Mouse (Mus musculus) adrenal gland, postnatal 10 days (tissue): ENCODE measurements around the gene Scpep1. TPM values are rescaled to one million over a fixed set of nuclear protein-coding genes. Genes with fewer than 3 reads are reported as not detected.
A peak's percentile ranks its signal among the peaks of the same experiment; 100 is the strongest.
"Not testable (repeated sequence)": the region's sequence is repeated elsewhere in the genome, so short reads cannot be mapped to it uniquely, and the experiment has no call there.

Experiments
- DNase-seq: peaks from one replicate; pipeline ENCODE4 v3.0.0; 2021; ENCODE audit warnings: mixed read lengths
- total RNA-seq, 2 experiments: library from RNA; stranded (reverse); gene quantifications; 2 replicates each; pipeline ENCODE4 v1.2.3; 2021

Gene Scpep1
- total RNA-seq, 2 experiments from 2014 or later = 116 to 118 TPM

DNA sequence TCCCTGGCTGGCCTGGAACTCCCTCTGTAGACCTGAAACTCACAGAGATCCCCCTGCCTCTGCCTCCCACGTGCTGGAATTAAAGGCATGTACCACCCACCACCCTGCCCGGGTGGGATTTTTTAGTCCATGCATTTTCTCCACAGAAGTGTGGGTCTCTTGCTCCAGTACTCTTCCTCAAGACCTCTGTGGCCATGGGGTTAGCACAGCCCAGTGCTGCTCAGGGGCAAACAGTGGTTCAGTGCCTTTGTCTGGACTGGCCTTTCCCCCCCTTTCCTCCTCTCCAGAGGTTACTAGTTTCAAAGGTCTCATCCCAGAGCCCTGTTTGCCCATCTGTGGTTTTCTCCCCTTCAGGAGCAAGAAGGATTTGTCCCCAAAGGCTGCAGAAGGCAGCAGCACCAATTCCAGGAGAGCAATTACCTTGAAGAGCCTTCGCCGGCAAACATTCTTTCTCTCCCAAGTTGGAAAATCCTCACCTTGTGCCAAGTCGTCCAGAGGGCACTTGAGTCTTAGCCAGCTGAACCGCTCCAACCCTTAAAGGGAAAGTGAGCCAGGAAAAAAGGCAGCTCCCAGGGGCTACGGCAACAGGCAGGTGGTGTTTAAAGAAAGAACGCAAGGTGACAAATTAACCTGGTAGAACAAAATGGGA lies 45.8 kb downstream of the Scpep1 start:
- peak; percentile 85 for DNase-seq

DNA sequence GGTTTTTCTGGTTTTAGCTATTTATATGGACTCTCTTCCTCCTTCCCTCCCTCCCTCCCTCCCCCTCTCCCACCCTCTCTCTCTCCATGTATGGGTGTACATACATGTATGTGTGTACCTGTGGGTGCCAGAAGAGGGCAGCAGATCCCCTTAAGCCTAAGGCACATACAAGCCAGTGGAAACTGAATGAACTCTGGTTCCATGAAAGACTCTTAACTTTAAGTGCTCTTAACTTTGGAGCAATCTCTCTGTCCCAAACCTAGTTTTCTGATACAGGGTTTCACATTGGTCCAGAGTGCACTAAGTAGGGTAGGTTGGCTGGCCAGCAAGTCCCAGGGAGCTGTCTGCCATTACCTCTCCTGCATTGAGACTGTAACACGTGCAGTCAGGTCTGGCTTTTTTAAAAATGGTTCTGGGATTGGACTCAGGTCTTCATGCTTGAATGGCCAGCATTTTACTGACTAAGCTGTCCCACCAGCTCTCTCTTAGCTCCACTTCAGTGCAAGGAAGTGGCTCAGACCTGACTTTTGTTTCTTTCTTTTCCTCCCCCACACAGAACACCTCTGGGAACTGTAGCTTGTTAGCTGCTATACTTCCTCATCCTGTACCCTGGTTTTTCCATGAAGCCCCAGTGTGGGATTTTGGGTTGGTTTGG lies 46.6 kb downstream of the Scpep1 start:
- DNase-seq = peak; percentile 80

DNA sequence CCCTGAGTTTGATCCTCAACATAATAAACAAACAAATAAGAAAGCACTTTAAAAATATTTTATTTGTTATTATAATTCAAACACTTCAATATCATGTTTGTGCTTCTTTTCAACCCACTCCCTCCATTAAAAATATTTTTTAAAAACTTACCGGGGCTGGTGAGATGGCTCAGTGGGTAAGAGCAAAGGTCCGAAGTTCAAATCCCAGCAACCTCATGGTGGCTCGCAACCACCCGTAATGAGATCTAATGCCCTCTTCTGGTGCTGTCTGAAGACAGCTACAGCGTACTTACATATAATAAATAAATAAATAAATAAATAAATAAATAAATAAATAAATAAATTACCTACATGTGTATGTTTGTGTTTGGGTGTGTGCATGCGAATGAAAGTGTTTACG lies 47.4 kb downstream of the Scpep1 start:
- no peak for DNase-seq

DNA sequence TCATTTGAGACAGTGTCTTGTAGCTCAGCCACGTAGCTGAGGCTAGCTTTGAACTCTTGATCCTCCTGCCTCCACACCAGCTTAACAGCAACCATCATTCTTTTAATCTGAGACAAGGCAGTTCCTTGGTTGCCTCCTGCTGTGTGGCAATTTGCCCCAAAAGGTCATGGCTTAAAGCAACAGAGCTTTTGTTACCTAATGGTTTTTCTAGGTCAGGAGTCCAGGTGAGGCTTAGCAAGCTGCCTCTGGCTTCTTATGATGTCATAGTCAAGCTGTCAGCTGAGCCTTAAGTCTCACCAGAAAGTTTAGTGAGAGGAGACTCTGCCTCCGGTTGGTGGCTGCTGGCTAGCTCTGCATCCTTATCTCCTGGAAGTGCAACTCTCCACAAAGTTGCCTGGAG lies 49.6 kb downstream of the Scpep1 start:
- DNase-seq = no peak

DNA sequence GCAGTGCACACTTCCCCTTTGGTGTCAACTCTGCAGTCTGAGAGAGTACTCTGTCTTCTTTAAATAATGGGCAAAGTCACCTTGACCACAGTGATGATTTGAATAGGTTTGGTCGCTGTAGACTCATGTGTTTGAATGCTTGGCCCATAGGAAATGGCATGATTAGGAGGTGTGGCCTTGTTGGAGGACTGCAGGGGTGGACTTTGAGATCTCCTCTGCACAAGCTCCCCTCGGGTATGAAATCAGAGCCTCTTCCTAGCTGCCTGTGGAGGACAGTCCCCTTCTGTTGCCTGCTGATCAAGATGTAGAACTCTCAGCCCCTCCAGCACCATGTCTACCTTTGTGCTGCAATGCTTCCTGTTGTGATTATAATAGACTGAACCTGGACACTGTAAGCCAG lies 51.2 kb downstream of the Scpep1 start:
- DNase-seq = no peak

DNA sequence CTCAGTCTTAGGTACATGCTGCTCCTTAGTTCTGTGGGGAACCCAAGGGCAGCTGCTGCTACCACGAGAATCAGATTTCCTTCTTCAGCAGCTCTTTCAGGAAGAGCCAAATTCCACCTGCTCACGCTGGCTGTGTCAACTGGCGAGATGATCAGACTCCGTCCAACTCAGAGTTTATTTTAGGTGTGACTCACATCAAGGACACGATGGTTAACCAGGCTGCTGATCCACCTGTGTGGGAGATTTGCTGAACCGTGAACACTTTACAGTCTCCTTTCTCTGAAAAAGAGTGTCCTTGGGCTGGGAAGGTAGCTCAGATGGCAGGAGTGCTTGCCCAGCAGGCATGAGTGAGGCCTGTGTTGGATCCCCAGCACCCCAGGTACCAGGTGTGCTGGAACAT lies 52.5 kb downstream of the Scpep1 start:
- no peak for DNase-seq

DNA sequence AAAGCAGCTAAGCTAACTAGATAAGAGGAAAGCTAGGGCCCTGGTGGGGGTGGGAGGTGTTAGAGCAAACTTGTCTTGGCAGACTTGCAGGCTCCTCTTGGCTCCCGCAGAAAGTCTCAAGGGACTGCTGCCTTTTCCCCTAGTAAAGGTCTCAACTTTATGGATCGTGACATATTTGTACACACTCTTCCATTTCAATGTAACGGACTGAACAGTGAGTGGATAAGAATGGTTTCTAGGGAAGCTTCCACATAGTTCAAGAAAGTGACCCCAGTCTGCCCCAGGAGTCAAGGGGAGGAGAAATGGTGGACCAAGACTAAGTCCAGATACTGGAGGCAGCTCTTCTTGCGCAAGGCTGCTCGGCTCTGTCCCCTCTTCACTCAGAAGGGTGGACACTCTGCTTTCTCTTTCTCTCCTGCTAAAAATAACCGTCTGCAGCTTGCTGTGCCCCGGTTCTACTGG lies 53.9 kb downstream of the Scpep1 start:
- peak; percentile 67 for DNase-seq

DNA sequence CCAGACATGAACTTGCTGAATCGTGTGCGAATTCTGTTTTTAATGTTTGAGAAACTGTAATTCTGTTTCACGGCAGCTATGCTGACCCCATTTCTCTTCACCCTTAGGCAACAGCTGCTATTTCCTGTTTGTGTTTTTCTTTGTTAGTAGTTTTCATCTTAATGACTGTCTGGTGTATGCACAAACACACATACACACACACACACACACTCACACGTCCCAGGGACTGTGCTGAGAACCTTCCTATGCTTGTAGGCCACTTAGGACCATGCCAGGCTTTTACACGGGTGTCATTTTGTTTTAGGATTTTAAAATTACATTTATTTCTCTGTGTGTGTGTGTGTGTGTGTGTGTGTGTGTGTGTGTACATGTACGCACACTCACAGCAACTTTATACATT lies 55.7 kb downstream of the Scpep1 start:
- DNase-seq = no peak

DNA sequence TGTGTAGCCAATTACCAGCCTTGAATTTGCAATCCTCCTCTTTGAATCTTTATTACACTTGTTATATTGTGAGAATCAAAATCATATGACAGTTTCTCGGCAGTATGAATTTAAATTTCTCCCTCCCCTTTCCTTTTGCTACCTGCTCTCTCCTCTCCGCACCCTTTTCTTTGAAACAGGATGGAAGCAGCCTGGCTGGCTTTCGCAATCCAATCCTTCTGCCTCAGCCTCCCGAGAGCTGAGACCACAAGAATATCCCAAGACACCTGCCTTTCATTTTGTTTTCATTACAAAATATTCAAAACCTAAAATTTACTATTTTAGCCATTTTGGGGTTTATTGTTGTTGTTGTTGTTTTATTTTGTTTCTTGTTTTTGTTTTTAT lies 56.9 kb downstream of the Scpep1 start:
- DNase-seq = no peak

DNA sequence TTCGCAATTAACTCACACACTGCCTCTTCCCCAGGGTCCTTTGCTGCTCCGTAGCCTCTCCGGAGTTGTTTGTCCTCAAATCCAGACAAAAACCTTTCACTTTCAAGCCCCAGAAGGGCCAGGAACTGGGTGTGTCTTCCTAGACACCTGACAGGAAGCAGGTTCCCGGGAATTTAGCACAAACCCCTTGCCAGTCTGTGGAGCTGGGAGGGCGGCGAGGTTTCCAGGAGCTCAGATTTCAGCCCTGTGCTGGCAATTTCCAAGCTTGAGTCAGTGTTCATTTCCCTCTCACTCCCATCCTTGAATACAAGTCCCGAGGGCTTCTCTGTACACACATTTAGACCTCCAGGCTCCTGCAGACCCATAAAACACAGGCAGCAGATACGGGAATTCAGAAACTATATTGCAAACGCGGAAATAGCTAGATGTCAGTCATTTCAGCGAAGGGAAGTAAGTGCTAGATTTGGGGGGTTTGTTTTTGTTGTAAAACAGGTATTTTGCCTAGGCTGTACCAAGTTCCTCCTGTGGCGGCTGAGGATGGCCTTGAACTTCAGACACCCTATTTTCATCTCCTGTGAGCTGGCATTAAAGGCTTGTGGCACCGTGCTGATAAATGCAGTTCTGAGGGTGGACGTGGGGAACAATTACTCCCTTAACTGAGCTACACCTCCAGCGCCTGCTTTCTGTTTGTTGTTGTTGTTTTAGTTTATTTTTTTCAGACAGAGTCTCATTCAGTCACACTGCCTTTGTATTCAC lies 57.5 kb downstream of the Scpep1 start:
- DNase-seq = peak; percentile 50

DNA sequence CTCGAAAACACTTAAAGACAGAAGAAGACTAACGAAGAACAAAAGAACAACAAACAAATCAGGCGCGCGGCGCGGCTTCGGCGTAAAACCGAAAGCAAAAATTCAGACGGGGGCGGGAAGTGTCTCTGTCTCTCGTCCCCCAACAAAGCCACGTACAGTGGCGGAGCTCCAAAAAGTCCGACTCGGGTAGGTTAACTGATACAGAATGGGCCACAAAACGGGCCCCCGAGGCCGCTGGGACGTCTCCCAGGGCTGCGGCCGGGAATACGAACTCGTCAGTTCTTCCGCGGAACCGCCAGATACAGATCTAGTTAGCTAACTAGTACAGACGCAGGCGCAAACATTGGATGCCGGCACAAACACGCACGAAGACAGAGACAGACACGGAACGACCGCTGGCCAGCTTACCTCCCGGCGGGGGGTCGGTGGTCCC lies 59.4 kb downstream of the Scpep1 start:
- not testable (repeated sequence) for DNase-seq

DNA sequence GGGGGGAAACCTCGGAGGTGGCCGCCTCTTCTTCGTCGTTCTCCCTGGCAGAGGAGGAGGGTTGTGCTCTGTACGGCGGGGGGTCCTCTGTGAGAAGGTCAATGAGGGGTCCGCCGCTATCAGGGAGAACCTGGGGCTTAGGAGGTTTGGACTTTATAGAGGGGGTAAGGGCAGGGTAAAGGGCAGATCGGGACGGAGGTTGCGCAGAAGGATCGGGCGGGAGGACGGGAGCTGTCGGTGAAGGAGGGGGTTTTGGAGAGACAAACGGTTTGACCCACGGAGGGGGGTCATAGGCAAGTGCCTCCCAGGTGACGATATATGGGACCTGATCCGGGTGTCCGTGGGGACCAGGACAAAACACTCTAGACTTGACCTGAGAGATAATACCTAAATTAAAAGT lies 60.0 kb downstream of the Scpep1 start:
- not testable (repeated sequence) for DNase-seq

DNA sequence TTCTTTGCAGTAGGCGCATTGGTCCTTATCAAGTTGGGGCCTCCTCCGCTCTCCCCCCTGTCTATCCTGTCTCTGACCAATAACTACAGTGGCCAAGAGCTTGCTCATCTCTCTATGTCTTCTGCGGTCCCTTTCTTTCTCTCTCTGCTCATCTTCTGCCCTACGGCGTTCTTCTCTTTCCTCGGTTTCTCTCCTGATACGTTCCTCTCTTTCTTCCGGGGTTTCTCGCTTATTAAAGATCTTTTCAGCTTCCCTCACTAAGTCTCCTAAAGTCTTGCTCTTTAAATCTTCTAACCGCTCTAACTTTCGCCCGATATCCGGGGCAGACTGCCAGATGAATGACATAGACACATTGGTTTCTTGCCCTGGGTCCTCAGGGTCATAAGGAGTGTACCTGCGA lies 61.0 kb downstream of the Scpep1 start:
- DNase-seq = not testable (repeated sequence)

DNA sequence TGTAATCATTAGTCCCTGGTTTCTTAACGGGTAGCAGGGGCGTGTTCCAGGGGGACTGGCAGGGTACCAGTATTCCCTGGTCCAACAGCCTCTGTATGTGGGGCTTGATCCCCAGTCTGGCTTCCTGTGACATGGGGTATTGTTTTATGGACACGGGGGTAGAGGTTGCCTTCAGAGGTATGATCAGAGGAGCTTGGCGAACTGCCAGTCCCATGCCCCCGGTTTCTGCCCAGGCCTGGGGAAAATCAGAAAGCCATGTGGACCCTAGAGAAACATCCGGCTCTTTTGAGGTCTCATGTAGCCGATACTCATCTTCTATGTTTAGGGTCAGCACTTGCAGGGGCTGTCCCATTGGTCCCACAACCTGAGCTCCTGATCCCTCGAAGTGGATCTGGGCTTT lies 61.8 kb downstream of the Scpep1 start:
- not testable (repeated sequence) for DNase-seq

DNA sequence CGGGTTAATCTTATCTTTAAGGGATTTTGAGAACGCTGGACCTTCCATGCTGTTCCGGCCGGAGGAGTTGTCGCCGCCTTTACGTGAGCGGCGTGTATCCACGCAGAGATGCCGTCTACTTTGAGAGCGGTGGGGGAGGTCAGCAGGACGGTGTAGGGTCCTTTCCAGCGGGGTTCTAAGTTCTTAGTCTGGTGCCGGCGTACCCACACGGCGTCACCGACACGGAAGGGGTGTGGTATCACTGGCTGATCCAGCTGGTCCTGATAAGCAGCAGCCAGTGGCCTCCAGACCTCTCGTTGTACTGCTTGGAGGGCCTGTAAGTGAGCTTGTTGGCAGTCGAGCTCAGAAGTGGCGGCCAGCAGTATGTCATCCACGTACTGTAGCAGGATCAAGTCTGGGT lies 62.5 kb downstream of the Scpep1 start:
- DNase-seq = not testable (repeated sequence)

DNA sequence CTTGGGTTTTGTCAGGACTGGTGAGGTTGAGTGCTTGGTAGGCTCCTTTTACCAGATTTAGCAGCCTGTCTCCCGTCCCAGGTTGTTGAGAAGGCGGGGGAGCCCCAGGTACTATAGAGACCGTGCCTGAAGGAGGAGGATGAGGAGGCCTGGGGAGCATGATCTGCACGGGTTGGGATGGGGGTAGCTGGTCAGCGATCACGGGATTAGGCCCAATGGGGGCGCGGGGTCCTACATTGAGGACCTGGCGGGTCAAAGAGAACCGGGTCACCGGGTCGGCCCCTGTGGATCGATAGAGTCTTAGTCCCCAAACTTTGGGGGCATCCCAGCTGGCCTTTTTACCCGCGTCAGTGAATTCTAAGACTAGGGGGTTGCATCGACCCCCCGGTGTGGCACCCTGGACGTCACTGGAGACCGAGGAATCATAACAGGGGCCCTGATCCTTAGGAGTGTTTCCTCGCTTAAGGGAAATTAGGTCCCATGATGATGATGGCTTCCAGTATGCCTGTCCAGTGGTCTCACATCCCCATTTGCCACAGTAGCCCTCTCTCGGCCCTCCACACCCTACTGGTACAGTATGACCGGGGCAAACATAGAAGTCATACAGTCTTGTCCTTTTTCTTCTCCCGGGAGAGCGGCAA lies 63.2 kb downstream of the Scpep1 start:
- DNase-seq = peak; percentile 51

DNA sequence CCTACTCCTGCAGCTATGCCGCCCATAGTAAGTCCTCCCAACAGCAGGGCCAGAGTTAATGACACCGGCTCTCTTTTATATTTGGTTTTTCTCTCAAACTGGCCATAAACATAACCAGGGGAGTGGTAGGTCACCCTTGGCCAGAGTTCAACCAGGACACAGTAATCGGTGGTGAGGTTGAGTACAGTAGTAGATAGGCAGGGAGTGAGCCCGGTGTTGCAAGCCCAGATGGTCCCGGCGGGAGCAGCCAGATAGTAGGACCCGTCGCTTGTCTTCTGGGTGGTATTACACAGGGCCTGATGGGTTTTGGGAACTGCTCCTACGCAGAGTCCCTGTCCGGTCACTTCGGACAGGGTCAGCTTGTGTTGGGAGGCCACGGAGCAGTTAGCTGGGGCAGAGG lies 63.8 kb downstream of the Scpep1 start:
- not testable (repeated sequence) for DNase-seq

DNA sequence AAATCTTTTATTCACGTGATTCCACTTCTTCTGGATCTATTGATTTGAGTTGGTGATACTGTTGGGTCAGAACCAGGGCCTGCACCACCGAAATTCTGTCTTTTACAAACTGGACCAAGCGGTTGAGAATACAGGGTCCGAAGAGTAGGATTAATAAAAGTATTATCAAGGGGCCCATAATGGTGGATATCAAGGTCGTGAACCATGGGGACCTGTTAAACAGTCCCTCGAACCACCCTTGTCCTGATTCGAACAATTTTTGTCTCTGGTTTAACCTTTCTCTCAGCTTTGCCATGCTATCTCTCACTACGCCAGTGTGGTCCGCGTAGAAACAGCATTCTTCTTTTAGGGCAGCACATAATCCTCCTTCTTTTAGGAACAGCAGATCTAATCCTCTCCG lies 64.4 kb downstream of the Scpep1 start:
- not testable (repeated sequence) for DNase-seq

DNA sequence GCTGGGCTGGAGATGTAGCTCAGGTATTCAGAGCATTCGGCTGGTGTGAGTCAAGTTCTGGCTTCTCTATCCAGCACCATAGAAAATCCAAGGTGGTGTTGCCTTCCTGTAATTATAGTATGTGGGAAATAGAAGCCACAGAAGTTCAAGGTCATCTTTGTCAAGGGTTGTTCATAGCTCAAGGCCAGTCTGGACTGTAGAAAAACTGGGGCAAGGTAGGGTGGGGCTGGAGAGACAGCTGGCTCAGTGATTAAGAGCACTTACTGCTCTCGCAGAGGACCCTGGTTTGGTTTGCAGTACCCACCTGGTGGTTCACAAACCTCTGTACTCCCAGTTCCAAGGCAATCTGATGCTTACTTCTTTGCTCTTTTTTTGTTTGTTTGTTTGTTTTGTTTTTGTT lies 66.3 kb downstream of the Scpep1 start:
- no peak for DNase-seq

DNA sequence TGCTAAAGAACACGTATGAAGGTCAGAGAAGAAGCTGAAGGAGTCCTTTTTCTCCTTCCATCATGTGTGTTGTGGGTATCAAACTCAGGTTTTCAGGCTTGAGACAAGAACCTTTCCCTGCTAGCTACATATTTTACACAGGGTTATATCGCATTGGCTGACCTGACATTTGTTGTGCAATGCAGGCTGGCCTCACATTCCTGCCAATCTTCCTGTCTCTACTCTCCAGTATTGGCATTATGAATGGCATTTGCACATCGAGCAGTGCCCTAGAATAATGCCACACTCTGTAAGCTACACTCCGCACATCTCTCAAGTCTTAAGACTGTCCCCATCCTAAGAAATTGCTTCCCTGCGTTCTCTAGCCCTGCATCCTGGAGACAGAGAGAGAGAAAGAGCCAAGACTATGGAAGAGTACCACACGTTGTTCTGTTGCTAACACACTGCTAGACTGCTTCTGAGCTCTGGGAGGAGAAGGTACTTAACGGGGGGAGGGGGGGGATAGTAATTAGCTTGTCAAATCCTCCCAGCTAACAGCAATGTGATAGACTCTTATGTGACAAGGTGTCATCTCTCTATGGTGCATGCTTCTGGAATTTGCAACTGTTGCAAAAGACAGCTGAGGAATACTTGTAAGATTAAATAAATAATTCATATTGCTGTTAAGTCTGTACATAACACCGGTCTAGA lies 70.7 kb downstream of the Scpep1 start:
- DNase-seq = peak; percentile 47

DNA sequence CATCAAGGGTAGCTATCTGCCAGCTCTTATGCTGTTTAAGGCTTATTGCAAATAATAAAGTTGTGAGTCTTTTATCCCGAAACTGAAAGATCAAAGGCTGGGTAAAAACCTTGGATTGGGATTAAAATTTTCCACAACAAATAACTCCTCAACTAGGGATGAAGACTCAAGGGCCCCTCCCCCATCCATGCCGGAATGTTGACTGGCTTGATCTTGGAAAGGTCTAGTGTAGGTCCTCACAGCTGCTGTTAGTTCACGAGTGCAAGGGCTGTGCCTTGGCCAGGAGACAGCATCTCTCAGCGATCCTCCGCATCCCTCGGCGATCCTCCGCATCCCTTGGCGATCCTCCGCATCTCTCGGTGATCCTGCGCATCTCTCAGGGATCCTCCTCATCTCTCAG lies 77.3 kb downstream of the Scpep1 start:
- no peak for DNase-seq
